ENCODE assay signal across 8 mouse cellular contexts in genomic region chr8:122517541-122518190, GRCm38 (mm10). TPM values are rescaled to one million over a fixed set of nuclear protein-coding genes. Genes with fewer than 3 reads are reported as not detected.
DNase-seq lines count a peak whose midpoint lies in the region; ATAC-seq lines count a peak whose summit lies in the region.

No protein-coding gene starts in this region.

- H3K36me3 ChIP-seq in hindbrain, embryonic 10.5 days, result no peaks in the 10 kb centered on the region
- no peaks in the 10 kb centered on the region for H3K36me3 ChIP-seq in hindbrain, embryonic 16.5 days (ENCODE audit: control insufficient read depth, insufficient read depth, low read length)
- 0 out of 2 replicates have a peak, but pooled peaks cover 7% of the 10 kb centered on the region for H3K36me3 ChIP-seq in heart, embryonic 14.5 days (ENCODE audit: control insufficient read depth, insufficient read depth, low read length)
- no peaks in the 10 kb centered on the region for H3K36me3 ChIP-seq in midbrain, embryonic 14.5 days (ENCODE audit: control insufficient read depth, insufficient read depth, low read length)

- no peaks in the 10 kb centered on the region for H3K9me3 ChIP-seq in hindbrain, embryonic 10.5 days
- no peaks in the 10 kb centered on the region for H3K9me3 ChIP-seq in hindbrain, embryonic 16.5 days (ENCODE audit: control insufficient read depth, low read length)
- no peaks in the 10 kb centered on the region for H3K9me3 ChIP-seq in heart, embryonic 14.5 days (ENCODE audit: control insufficient read depth, low read length)
- H3K9me3 ChIP-seq in midbrain, embryonic 14.5 days (ENCODE audit: control insufficient read depth, low read length), result no peaks in the 10 kb centered on the region

- H3K4me1 ChIP-seq in hindbrain, embryonic 10.5 days (replicated peaks), result peaks cover 53% of the 10 kb centered on the region
- no peaks in the 10 kb centered on the region for H3K4me1 ChIP-seq in hindbrain, embryonic 16.5 days (ENCODE audit: control insufficient read depth, insufficient read depth, low read depth, low read length)
- H3K4me1 ChIP-seq in heart, embryonic 14.5 days (ENCODE audit: control insufficient read depth in 2 of 2, insufficient read depth in 2 of 2, low read length in 2 of 2), result peaks cover 29 to 50% of the 10 kb centered on the region in 2 experiments
- H3K4me1 ChIP-seq in midbrain, embryonic 14.5 days (ENCODE audit: control insufficient read depth, insufficient read depth, low read length), result no peaks in the 10 kb centered on the region

- intact Hi-C loops in left cerebral cortex, postnatal 25 days (cut with DNase I), result no loop called here

- no peaks in the 10 kb centered on the region for H3K27me3 ChIP-seq in hindbrain, embryonic 10.5 days (ENCODE audit: insufficient read depth, poor library complexity, severe bottlenecking)
- no peaks in the 10 kb centered on the region for H3K27me3 ChIP-seq in hindbrain, embryonic 16.5 days (replicated peaks; ENCODE audit: control insufficient read depth, insufficient read depth, low read length)
- H3K27me3 ChIP-seq in heart, embryonic 14.5 days (ENCODE audit: control insufficient read depth, insufficient read depth, low read length), result no peaks in the 10 kb centered on the region
- no peaks in the 10 kb centered on the region for H3K27me3 ChIP-seq in midbrain, embryonic 14.5 days (ENCODE audit: control insufficient read depth, insufficient read depth, low read length)

- DNase-seq in hindbrain, embryonic 10.5 days (ENCODE audit: low spot score), result peak; percentile 61
- peak; percentile 56 to 73 for DNase-seq in kidney, postnatal 36 days
- peak; percentile 9 for DNase-seq in midbrain, embryonic 14.5 days
- no peak for DNase-seq in thymus, postnatal 0 days (ENCODE audit: low spot score)
- DNase-seq in left cerebral cortex, postnatal 25 days (ENCODE audit: low spot score in 2 of 2), result no peak
- DNase-seq in thymus, postnatal 10 days (ENCODE audit: low spot score in 2 of 2), result no peak

- ATAC-seq in hindbrain, embryonic 16.5 days, result no peak
- peak; percentile 81 for ATAC-seq in heart, embryonic 14.5 days (ENCODE audit: insufficient number of reproducible peaks, insufficient read depth, low FRiP score, low read depth)
- ATAC-seq in midbrain, embryonic 14.5 days (ENCODE audit: low FRiP score, low TSS enrichment), result no peak

- peak overlapping the region; percentile 90 for H3K27ac ChIP-seq in hindbrain, embryonic 10.5 days
- H3K27ac ChIP-seq in hindbrain, embryonic 16.5 days (ENCODE audit: low read depth, low read length), result no peak overlapping the region
- H3K27ac ChIP-seq in heart, embryonic 14.5 days (replicated peaks in 1 of 2; ENCODE audit: control insufficient read depth in 1 of 2, insufficient read depth in 1 of 2, low read depth in 2 of 2, low read length in 2 of 2), result peak overlapping the region; percentile 75 to 90
- peak overlapping the region; percentile 37; the same call in 1 of the 2 replicates for H3K27ac ChIP-seq in midbrain, embryonic 14.5 days (replicated peaks; ENCODE audit: low read depth, low read length)

- whole genome bisulfite sequencing in hindbrain, embryonic 10.5 days, result 30% methylated on average over 6 of the region's 6 CpGs
- WGBS in hindbrain, embryonic 16.5 days, result 16% methylated on average over 6 of the region's 6 CpGs
- 23% methylated on average over 6 of the region's 6 CpGs for WGBS in heart, embryonic 14.5 days
- WGBS in midbrain, embryonic 14.5 days, result 50% methylated on average over 6 of the region's 6 CpGs

- H3K4me3 ChIP-seq in hindbrain, embryonic 10.5 days, result peak overlapping the region; percentile 21
- H3K4me3 ChIP-seq in hindbrain, embryonic 16.5 days (ENCODE audit: low read length), result no peak overlapping the region
- H3K4me3 ChIP-seq in heart, embryonic 14.5 days (ENCODE audit: control insufficient read depth in 1 of 2, insufficient read depth in 1 of 2, low read depth in 1 of 2, low read length in 2 of 2), result no peak overlapping the region
- H3K4me3 ChIP-seq in midbrain, embryonic 14.5 days (replicated peaks; ENCODE audit: low read depth, low read length), result no peak overlapping the region

- H3K9ac ChIP-seq in hindbrain, embryonic 16.5 days (ENCODE audit: low read depth, low read length), result no peak overlapping the region
- H3K9ac ChIP-seq in heart, embryonic 14.5 days (ENCODE audit: low read length), result peak overlapping the region; percentile 56
- no peak overlapping the region for H3K9ac ChIP-seq in midbrain, embryonic 14.5 days (replicated peaks; ENCODE audit: low read length)

- H3K4me2 ChIP-seq in hindbrain, embryonic 16.5 days (ENCODE audit: low read length), result no peak overlapping the region
- H3K4me2 ChIP-seq in heart, embryonic 14.5 days (ENCODE audit: low read length), result peak overlapping the region; percentile 32
- no peak overlapping the region for H3K4me2 ChIP-seq in midbrain, embryonic 14.5 days (ENCODE audit: low read length)

RNA-seq across cellular contexts. Expression of gene Piezo1, which starts 33.5 kb away (rescaled TPM):
- polyA plus RNA-seq in hindbrain, embryonic 10.5 days (2016; fragmentation: Nextera tagmentation; extraction: Ambion mirVana), result 6.5 and 9.2 TPM in 2 replicates
- 1.7 and 3.5 TPM in 2 replicates for polyA plus RNA-seq in hindbrain, embryonic 16.5 days (2015; fragmentation: Nextera tagmentation; extraction: Ambion mirVana)
- 14.9 and 16.3 TPM in 2 replicates for polyA plus RNA-seq in heart, embryonic 14.5 days (2014; fragmentation: Nextera tagmentation; extraction: Ambion mirVana)
- polyA plus RNA-seq in midbrain, embryonic 14.5 days (2014; fragmentation: Nextera tagmentation; extraction: Ambion mirVana), result 1.0 and 4.6 TPM in 2 replicates
- polyA plus RNA-seq in thymus, postnatal 0 days (2015; fragmentation: Nextera tagmentation; extraction: Ambion mirVana), result 5.2 and 6.9 TPM in 2 replicates
- total RNA-seq in left cerebral cortex, postnatal 25 days (2021), result 1 to 10 TPM; 5.6 to 6.3 TPM

RNA-seq across cellular contexts. Expression of gene Ctu2, which starts 41.7 kb away (rescaled TPM):
- polyA plus RNA-seq in hindbrain, embryonic 10.5 days (2016; fragmentation: Nextera tagmentation; extraction: Ambion mirVana), result 74.1 and 74.7 TPM in 2 replicates
- polyA plus RNA-seq in hindbrain, embryonic 16.5 days (2015; fragmentation: Nextera tagmentation; extraction: Ambion mirVana), result 78.5 and 85.1 TPM in 2 replicates
- polyA plus RNA-seq in heart, embryonic 14.5 days (2014; fragmentation: Nextera tagmentation; extraction: Ambion mirVana), result 24.9 and 33.0 TPM in 2 replicates
- 80.6 and 93.1 TPM in 2 replicates for polyA plus RNA-seq in midbrain, embryonic 14.5 days (2014; fragmentation: Nextera tagmentation; extraction: Ambion mirVana)
- 72.9 and 75.3 TPM in 2 replicates for polyA plus RNA-seq in thymus, postnatal 0 days (2015; fragmentation: Nextera tagmentation; extraction: Ambion mirVana)
- 10 to 100 TPM; 19.5 to 23.2 TPM for total RNA-seq in left cerebral cortex, postnatal 25 days (2021)

RNA-seq across cellular contexts. Expression of gene Rnf166, which starts 41.8 kb away (rescaled TPM):
- polyA plus RNA-seq in hindbrain, embryonic 10.5 days (2016; fragmentation: Nextera tagmentation; extraction: Ambion mirVana), result 31.8 and 33.6 TPM in 2 replicates
- 30.9 and 32.5 TPM in 2 replicates for polyA plus RNA-seq in hindbrain, embryonic 16.5 days (2015; fragmentation: Nextera tagmentation; extraction: Ambion mirVana)
- 39.8 and 40.8 TPM in 2 replicates for polyA plus RNA-seq in heart, embryonic 14.5 days (2014; fragmentation: Nextera tagmentation; extraction: Ambion mirVana)
- polyA plus RNA-seq in midbrain, embryonic 14.5 days (2014; fragmentation: Nextera tagmentation; extraction: Ambion mirVana), result 33.7 and 34.4 TPM in 2 replicates
- polyA plus RNA-seq in thymus, postnatal 0 days (2015; fragmentation: Nextera tagmentation; extraction: Ambion mirVana), result 98.0 and 108 TPM in 2 replicates
- 10 to 100 TPM; 33.7 to 41.6 TPM for total RNA-seq in left cerebral cortex, postnatal 25 days (2021)

RNA-seq across cellular contexts. Expression of gene Cdt1, which starts 50.1 kb away (rescaled TPM):
- 56.0 and 64.3 TPM in 2 replicates for polyA plus RNA-seq in hindbrain, embryonic 10.5 days (2016; fragmentation: Nextera tagmentation; extraction: Ambion mirVana)
- polyA plus RNA-seq in hindbrain, embryonic 16.5 days (2015; fragmentation: Nextera tagmentation; extraction: Ambion mirVana), result 8.0 and 11.4 TPM in 2 replicates
- polyA plus RNA-seq in heart, embryonic 14.5 days (2014; fragmentation: Nextera tagmentation; extraction: Ambion mirVana), result 23.2 and 27.6 TPM in 2 replicates
- 5.9 and 7.6 TPM in 2 replicates for polyA plus RNA-seq in midbrain, embryonic 14.5 days (2014; fragmentation: Nextera tagmentation; extraction: Ambion mirVana)
- polyA plus RNA-seq in thymus, postnatal 0 days (2015; fragmentation: Nextera tagmentation; extraction: Ambion mirVana), result 50.6 and 51.1 TPM in 2 replicates
- 1 to 10 TPM; 1.7 to 3.1 TPM for total RNA-seq in left cerebral cortex, postnatal 25 days (2021)

RNA-seq across cellular contexts. Expression of gene Snai3, which starts 57.1 kb away (rescaled TPM):
- polyA plus RNA-seq in hindbrain, embryonic 10.5 days (2016; fragmentation: Nextera tagmentation; extraction: Ambion mirVana), result 0.16 TPM in 1 of 2 replicates, not detected in the other
- 0.12 TPM in 1 of 2 replicates, not detected in the other for polyA plus RNA-seq in hindbrain, embryonic 16.5 days (2015; fragmentation: Nextera tagmentation; extraction: Ambion mirVana)
- 2.6 TPM in 2 replicates for polyA plus RNA-seq in heart, embryonic 14.5 days (2014; fragmentation: Nextera tagmentation; extraction: Ambion mirVana)
- polyA plus RNA-seq in midbrain, embryonic 14.5 days (2014; fragmentation: Nextera tagmentation; extraction: Ambion mirVana), result not detected in 2 replicates
- 37.5 TPM in 2 replicates for polyA plus RNA-seq in thymus, postnatal 0 days (2015; fragmentation: Nextera tagmentation; extraction: Ambion mirVana)
- under 1 TPM; 0.64 to 0.66 TPM for total RNA-seq in left cerebral cortex, postnatal 25 days (2021)

Comparison
In these comparisons a context has a peak if more than half of its experiments do, and no peak if none do; other contexts are left out.
1. DNase-seq: peak in hindbrain, embryonic 10.5 days (single experiment), kidney, postnatal 36 days (2 of 2) and midbrain, embryonic 14.5 days (single experiment); none in thymus, postnatal 0 days (single experiment), left cerebral cortex, postnatal 25 days (0 of 2) and thymus, postnatal 10 days (0 of 2).